Mouse (Mus musculus): Measurements from ENCODE around the gene Paqr5.

Paqr5 gene

DNA sequence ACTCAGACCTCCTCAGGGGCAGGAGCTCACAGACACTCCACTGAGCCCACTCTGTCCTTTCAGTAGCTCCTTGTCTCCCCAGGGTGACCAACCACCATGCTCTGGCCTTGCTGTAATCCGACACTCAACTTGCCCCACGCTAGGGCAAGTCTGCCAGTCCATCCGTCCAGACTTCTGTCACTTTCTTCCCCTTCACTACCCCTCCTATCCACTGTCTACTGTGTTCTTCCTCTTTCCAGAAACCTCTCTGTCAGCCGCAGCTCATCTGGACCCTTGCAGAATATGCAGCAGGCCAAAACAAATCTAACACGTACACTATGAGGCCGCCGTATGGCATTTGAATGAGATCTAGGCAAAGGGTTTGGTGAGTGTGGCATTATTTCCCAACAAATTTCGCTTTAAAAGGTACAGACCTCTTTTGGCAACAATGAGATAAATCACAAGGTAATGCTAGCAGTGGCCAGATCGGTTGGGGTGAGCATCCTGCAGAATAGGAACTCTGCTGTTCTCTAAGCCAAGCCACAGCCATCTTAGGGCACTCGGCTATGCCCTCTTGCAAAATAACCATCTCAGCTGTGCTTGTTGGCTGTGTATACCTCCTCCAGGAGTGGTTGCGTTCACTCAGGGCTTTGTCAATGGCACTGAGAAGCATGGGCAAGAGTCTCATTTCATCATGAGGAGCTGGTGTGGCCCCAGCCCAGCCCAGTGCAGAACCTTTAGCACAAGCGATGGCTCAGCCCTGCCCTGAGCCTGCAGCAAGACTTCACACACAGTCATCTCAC lies 13.1 kb downstream of the Paqr5 start:
- DNase-seq (ENCODE audit: low spot score), result no peak

DNA sequence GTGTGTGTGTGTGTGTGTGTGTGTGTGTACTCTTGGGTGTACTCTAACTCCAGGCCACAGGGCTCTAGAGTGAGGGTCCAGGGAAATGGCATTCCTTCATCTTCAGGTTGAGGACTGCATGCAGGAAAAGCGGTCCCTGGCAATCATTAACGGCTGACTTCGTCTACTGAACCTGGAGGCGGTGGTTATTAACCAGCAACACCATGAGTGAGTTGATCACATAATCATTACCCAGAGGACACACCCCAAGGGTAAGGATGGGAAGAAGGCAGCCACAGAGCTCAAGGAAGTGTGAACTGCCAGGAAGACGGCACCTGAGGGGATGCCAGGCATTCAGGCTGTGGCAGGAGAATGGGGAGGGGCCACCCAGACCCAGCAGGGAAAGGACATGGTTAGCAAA lies 18.3 kb downstream of the Paqr5 start:
- DNase-seq (ENCODE audit: low spot score), result no peak

DNA sequence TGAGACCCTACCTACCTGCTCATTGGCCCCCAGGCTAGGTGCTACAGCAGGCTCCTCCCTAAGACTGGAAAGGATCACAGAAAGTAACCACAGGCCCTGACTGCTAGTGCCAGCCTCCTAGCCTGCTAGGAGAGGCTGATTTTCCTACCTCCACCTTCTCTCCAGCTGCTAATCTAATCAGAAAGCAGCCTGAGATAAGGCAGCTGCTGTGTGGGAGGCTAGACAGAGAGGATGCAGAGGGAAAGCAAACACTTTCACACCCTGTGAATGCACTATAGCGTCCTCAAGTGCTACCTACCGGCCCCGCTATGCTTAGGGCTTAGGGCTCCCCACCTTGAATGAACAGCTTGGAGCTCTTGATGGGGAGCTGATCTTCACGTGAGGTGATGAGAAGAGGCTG lies 19.6 kb downstream of the Paqr5 start:
- no peak for DNase-seq (ENCODE audit: low spot score)

DNA sequence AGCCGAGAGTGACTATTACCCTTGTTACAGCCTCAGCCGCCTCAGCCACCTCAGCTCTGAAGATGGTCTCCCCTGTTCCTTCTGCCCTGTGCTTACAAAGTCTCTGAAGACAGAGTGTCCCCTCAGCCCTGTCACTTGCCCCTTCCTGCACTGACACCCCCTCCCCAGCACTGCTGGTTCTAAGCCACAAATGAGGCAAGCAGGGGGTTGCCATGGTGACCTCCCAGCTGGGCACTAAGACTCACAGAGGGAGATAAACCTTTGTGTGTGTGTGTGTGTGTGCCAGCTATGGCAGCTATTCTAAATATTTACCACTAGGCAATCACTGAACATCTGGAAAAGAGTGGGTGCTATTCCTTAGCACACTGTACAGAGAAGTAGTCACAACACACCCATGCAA lies 23.0 kb downstream of the Paqr5 start:
- no peak for DNase-seq (ENCODE audit: low spot score)

DNA sequence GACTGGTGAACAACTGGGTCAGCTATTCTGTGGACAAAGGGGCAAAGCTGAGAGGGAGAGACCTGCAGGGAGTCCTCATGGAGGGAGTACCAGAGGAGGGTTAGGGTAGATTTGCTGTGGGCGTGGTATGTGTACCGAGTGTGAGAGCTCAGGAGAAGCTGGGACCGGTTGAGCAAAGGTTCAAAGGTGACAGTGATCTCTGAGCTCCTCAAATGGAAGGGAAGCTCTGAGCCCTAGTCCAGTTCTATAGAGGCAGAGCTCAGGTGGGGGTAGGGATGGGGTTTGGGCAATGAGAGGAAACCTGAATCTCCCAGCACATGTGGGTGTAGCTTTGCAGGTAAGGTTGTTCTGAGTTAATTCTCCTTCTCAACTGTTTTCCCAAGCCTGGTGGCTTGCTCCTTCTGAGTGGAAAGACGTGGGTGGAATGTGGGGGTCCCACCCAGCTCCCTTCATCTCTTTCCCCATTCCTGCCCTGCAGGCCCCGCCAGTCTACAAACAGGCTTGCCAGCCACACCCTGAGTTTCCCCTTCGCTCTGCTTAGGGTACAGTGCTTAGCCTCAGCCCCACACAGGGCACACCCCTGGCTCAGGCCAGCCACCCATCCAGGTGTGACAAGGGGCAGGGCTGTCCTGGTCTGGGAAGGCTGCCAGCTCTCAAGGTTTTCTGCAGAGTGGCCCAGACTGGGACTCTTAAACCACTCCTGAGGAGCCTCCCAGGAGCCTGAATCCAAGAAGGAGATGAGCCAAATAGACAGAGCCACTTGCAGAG lies 26.8 kb downstream of the Paqr5 start:
- peak; percentile 32 for DNase-seq (ENCODE audit: low spot score)

DNA sequence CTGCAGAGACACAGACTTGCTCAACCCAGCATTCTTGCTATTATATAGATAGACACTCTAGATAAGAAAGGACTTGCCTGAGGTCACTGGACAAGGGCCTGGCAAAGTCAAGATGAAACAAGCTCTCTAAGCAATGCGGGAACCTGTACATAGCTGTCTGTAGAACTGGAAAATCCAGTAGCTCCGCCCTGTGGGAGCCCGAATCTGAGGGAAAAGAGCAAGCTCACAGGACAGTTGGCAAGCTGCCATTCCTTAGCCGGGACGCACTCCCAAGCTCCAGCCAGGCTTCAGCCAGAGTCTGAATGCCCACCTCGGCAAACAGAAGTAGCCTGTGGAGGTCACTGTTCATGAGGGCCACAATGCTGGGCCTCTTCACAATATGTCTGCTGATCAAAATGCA lies 28.8 kb downstream of the Paqr5 start:
- DNase-seq (ENCODE audit: low spot score), result peak; percentile 66

DNA sequence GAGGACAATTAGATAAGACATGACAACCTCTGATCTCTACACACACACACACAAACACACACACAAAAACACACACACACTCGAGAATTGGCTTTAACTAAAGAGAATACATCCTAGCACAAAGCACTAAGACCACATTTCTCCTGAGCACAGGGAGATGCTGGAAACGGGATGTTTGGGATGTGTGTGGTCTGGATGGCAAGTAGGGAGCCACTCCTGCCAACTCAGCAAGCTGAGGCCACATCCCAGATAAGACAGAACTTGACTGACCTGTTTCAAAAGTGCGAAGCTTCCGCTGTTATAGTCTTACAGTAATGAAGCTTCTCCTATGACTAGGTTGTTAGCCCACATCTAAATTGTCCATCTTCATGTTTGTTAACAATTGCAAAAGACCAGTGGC lies 35.5 kb downstream of the Paqr5 start:
- DNase-seq (ENCODE audit: low spot score), result no peak

DNA sequence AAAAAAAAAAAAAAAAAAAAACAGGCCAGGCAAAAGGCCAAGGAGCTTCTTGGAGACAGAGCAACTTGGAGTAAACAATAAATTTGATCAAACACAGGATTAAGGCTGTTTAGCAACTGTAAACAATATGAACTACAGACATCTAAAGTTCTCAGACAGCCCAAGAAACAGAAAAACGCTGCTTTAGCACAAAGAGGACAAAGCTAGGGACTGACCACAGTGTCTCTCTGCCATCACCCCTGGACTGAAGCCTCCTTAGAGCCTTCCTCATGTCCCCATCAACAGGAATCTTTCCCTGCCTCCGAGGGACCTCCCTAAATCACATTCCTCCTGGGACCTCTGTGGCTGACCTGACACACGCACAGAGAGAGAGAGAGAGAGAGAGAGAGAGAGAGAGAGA lies 35.9 kb downstream of the Paqr5 start:
- DNase-seq (ENCODE audit: low spot score), result peak; percentile 46

DNA sequence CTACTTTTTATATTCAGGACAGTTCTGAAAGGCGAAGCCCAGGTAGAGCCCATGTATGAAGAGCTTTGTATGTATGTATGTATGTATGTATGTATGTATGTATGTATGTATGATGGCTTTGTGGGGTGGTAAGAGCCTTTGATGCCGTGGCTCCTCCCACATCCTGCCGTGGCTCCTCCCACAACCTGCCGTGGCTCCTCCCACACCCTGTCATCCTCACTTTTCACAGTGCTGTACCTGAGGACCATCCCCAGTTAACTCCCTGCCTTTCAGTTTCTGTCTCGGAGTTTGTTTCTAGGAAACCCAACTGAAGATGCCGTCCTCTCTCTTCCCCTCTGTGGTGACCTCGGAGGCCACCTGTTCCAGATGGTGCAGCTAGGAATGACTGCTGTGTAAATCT lies 40.6 kb downstream of the Paqr5 start:
- no peak for DNase-seq (ENCODE audit: low spot score)

DNA sequence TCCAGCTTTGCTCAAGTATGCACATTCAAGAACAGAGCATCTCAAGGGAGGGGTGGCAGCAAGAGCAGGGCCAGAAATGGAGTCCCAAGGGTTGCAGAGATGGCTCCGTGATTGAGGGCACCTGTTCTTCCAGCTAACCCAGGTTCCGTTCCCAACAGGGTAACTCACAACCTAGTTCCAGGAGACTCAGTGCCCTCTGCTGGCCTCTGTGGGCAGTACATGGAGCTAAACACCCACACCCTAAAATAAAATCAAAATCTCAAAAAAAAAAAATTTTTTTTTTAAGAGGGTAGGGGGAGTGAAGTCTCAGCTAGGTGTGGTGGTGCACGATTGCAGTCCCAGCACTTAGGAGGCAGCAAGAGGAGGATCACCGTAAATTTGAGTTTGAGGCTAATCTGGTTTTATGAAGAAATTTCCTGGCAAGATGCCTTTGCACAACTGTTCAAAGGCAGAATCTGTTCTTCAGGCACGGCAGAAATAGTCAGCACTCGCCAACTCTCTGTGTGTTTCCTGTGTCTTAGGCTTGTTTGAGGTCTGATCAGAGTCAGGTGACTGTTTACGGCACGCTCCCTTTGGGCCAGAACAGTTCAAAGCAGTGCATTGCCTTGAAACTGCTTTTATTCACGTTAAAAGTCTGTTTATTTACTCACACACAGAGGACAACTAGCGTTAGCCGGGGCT lies 41.3 kb downstream of the Paqr5 start:
- DNase-seq (ENCODE audit: low spot score), result peak; percentile 75

DNA sequence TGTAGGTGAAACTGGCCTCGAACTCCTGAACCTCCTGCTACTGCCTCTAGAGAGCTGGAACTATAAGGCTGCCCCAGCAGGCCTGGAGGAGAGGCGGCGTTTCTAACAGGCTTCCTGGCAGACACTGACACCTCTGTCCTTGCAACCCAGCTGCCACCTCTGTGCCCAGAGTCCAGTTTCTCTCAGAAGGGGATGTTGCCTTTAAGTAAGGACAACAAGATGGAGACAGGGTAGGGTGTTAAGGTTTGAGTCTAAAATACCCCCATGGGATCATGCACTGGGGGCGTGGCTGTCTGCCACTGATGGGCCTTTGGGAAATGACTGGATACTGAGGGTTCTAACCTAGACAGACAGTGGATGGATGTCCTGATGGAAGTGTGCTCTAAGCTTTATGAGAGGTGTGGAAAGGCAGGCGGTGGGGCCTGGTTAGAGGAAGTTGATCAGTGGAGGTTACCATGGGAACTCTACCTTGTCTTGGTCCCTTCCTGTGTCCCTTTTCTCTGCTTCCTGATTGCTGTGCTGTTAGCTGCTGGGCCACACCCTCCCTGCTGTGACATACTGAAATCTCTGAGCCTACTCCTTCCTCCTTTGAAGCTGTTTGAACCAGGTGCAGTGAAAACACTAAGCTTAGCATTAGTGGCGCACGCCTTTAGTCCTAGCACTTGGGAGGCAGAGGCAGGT lies 43.6 kb downstream of the Paqr5 start:
- DNase-seq (ENCODE audit: low spot score), result no peak

DNA sequence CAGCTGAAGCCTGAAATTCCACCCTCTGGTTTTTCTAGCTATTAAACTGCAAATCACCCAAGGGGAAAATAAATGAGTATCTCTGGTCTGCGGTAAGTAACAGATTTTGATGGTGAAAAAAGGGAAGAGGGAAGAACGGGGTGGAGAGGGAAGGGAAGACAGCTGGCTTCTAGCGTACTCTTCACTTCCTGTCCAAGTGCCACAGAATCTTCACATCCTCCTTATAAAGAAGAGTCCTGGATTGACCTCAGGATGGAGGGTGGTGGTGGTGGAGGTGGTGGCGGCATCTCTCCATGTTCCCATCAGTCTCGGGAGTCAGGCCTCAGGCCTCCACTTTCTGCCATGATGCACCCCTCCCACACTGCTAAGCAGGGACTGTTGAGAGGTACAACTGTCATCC lies 44.8 kb downstream of the Paqr5 start:
- DNase-seq (ENCODE audit: low spot score), result no peak

DNA sequence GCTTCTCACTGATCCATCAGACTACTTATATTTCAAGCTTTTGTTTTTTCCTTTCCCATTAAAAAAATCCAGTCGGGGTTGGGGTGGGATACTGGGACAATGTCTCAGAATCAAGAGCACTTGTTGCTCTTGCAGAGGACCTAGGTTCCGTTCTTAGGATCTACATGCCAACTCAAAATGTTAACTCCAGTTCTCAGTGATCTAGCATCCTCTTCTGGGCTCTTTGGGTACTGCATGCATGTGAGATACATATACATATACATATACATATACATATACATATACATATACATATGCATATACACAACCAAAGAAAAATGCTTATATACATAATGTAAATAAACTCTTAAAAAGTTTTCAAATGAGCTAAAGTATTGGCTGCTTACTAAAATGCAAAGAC lies 46.7 kb downstream of the Paqr5 start:
- DNase-seq (ENCODE audit: low spot score), result no peak

DNA sequence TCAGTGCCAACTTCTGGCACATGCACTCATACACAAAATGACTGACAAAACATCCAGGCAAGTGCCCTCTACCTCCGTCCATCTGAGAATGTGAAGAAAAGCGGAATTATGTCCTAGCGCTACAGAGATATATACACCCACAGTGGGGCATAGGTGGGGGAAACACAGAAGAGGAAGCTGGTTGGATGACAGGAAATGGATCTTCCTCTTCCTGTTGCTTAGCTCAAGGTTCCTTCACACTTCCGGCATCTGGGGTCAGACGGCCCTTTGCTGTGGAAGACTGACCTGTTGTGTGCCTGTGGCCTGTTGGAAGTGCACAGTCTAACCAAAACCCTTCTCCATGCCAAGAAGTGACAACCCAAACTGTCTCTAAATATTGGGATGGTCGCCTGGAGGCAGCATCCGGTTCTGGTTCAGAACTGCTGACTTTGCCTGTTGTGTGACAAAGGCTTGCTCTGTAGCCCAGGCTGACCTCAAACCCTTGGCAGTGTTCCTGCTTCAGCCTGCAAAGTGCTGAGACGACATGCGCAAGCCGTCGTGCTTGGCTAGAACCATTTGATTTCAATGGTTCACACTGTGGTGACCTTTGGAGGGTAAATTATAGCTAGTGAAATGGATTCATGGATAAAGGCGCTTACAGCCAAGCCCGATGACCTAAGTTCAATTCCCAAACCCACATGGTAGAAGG lies 49.3 kb downstream of the Paqr5 start:
- no peak for DNase-seq (ENCODE audit: low spot score)

DNA sequence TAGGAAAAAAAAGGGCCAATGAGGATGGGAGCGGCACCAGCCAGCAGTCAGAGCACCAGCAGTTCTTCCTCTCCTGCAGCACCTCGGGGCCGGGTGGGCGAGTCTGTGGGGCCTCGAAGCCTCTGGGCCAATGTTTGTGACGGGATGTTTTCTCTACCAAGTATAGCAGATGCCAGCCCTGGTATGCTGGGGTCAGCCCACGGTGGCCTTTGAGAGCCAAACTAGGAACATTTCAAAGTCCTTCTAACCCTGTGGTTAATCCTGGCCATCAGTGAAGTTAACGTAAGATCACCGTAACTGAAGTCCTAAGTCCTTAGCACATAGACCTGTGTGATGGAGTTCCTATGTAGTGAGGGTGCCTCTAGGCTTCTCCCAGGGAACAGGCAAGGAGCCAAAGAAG lies 54.6 kb downstream of the Paqr5 start:
- DNase-seq (ENCODE audit: low spot score), result no peak

DNA sequence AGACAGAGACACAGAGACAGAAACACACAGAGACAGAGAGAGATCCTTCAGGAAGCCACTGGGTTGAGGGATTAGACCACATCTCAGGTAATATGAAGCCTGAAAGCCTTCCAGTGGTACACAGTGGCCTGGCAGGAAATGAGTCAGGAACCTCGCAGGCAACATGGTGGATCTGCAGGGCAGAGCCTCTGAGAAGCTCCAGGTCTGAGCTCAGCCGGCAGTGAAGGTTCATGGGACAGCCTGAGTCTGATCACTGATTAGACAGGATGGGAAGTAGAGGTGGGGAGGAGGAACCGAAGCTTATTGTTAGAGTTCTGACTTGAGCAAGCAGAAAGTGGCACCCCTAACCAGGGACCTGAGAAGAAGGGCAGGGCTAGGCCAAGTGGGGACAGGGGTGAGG lies 55.6 kb downstream of the Paqr5 start:
- DNase-seq (ENCODE audit: low spot score), result no peak

DNA sequence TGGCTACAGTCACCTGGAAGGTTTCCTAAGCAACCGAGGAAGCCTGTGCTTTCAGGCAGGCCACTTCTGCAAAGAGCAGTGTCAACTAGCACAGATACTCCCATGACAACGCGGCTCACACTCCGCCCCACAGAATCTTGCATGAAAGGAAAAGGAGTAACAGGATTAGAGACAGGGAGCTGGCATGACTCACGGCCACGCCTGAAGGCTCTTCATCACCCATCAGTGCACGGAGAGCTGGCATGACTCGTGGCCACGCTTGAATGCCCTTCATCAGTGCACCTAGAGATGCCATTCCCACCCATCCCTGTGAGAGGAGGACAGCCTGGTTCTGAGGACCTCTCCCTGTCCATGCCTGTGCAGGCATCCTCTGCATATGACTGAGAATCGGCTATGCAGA lies 59.3 kb downstream of the Paqr5 start:
- DNase-seq (ENCODE audit: low spot score), result no peak

DNA sequence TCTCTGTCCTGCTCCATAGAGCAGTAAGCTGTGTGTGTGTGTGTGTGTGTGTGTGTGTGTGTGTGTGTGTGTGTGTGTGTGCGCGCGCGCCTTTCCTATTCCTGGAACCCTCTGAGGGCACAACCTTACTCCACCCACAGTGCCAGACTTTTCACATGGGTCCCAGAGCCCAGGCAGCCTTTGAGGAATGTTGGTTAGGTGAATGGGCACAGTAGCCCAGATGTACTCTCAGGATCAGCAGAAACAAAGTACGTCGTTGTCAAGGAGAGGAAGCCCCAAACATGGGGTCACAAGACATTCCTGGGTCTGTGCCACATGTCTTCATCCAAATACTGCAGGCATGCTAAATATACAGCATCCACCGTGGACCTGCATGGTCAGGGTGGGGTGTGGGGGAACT lies 60.7 kb downstream of the Paqr5 start:
- DNase-seq (ENCODE audit: low spot score), result no peak

DNA sequence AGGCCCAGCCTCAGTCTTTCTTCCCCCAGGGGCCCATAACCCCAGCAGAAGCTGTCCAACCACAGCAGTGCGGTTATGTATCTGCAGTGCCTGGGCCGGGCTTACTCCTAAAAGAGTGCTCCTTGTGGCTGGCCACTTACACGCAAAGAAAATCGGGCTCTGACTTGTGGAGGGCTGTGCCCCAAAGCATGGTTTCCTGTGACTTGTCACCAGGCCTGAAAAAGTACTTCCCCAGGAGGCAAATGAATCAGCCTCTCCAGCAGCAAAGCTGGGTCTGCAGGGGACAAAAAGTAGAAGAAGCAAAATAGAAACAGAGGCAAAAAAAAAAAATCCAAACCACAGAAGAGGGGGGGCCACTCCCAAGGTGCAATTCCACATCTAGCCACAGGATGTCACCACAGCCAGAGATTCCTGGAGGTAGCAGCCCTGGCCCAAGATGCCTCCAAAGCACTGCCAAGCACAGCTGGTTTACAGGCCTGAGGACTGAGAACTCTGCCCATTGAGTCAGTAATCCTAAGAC lies 61.2 kb downstream of the Paqr5 start:
- peak; percentile 94 for DNase-seq (ENCODE audit: low spot score)

DNA sequence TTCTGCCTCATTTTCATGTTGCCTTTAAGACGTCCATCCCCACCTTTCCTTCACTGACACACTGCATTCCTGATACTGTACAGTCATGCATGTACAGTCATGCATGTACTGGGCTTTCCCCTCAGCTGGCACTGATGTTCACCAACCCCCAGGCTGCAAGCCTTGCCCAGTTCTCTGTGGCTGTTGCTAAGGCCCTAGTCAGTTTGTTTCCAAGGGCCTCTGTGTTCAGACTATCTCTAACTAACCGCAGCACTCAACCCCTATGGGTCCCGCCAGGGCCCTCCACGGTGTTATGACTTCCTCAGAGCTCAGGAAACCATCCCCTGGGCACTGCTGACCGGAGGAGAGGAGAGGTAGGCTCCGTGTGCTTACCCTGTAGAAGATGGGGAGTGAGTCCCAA lies 63.3 kb downstream of the Paqr5 start:
- DNase-seq (ENCODE audit: low spot score), result no peak

DNA sequence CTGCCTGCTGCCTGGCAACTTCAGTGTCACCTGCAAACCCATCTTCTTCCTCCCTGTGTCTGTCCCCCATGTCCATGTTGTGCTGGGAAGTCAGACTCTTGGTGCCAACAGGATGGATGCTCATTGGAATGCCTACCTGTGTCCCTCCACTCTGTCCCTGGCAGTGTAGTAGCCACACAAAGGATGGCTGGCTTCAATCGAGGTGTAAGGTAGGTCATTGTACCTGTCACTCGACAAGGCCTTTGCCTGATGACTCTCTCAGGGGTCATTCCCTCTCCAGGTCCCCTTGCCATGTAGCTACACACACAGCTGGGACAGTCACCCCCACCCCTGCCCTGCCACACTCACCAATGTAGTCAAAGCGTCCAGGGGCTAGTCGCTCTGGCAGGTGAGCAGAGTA lies 65.5 kb downstream of the Paqr5 start:
- DNase-seq (ENCODE audit: low spot score), result no peak

DNA sequence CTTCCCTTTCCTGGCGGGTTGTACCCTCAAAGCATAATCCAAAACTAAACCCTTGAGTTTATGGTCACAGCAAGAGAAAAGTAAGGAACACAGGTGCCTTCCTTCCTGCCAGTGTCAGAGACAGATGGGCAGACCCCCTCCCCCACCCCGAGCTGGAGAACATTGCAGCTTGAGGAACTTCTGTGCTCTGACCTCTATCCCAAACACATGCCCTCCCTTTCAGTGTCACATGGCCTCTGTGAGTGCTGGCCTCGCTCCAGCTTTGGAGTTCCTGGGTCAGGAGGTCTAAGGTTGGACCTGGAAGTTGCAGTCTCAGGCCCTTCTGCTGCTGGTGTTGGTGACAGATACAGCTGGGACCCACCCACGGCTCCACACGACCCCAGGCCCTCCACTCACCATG lies 65.9 kb downstream of the Paqr5 start:
- peak; percentile 91 for DNase-seq (ENCODE audit: low spot score)
